Mouse (Mus musculus) embryonic facial prominence, embryonic 14.5 days (tissue): ENCODE data around the gene Ap3s2. TPM values are rescaled to one million over a fixed set of nuclear protein-coding genes. Genes with fewer than 3 reads are reported as not detected.

Source experiments
- ATAC-seq: fragments of 200-750 bp; cut with Nextera tagmentation; 2 replicates; pipeline ENCODE4 v1.8.0; 2017; ENCODE audit warnings: low read depth, moderate number of reproducible peaks, moderate TSS enrichment
- DNase-seq: peaks from one replicate; pipeline ENCODE4 v3.0.0-alpha.2; 2015; ENCODE audit warnings: low spot score
- H3K27ac ChIP-seq: fragments of 300-500 bp; sonication (generic); replicated peaks from 2 replicates; pipeline ENCODE4 v1.5.1; 2014; ENCODE audit warnings: low read depth, mild to moderate bottlenecking, low read length, moderate library complexity
- H3K27me3 ChIP-seq: fragments of 300-500 bp; sonication (generic); replicated peaks from 2 replicates; pipeline ENCODE4 v1.6.1; 2014; ENCODE audit warnings: low read length; ENCODE audit not compliant: control insufficient read depth, insufficient read depth
- H3K36me3 ChIP-seq: fragments of 300-500 bp; sonication (generic); 2 replicates; pipeline ENCODE4 v1.6.1; 2014; ENCODE audit warnings: low read length, mixed read lengths; ENCODE audit not compliant: control insufficient read depth, insufficient read depth
- H3K4me1 ChIP-seq: fragments of 300-500 bp; sonication (generic); 2 replicates; pipeline ENCODE4 v1.6.1; 2014; ENCODE audit warnings: antibody characterized with exemption, low read length; ENCODE audit not compliant: control insufficient read depth, insufficient read depth
- H3K4me2 ChIP-seq: fragments of 300-500 bp; sonication (generic); 2 replicates; pipeline ENCODE4 v1.6.1; 2014; ENCODE audit warnings: low read depth, mild to moderate bottlenecking, low read length, moderate library complexity, mixed read lengths
- H3K4me3 ChIP-seq: fragments of 300-500 bp; sonication (generic); 2 replicates; pipeline ENCODE4 v1.5.1; 2014; ENCODE audit warnings: low read depth, mild to moderate bottlenecking, low read length
- H3K9ac ChIP-seq: fragments of 300-500 bp; sonication (generic); 2 replicates; pipeline ENCODE4 v1.6.1; 2014; ENCODE audit warnings: low read depth, mild to moderate bottlenecking, low read length, moderate library complexity, mixed read lengths
- H3K9me3 ChIP-seq: fragments of 300-500 bp; sonication (generic); 2 replicates; pipeline ENCODE4 v1.6.1; 2016; ENCODE audit warnings: low read length; ENCODE audit not compliant: control insufficient read depth
- WGBS: fragments of 180-500 bp; shearing (Covaris S2); extraction: QIAGEN DNeasy Blood & Tissue Kit; methylation state at CpG from one replicate; pipeline ENCODE4 v1.1.7; 2014; 5-methylcytosine and 5-hydroxymethylcytosine counted together
- polyA plus RNA-seq: library from polyadenylated mRNA; unstranded; fragments of >200 nt; fragmentation: Nextera tagmentation; extraction: Ambion mirVana; gene quantifications from 2 replicates; pipeline ENCODE4 v1.2.1, GENCODE M21; 2014

Ap3s2 gene
- polyA plus RNA-seq, 1 experiment from 2014 or later: 31.9 TPM

GRCm38 (mm10) chr7:79880998-79881397, 39.5 kb downstream of the Ap3s2 start:
- peaks cover 17% of the 10 kb centered on the region for H3K36me3 ChIP-seq
- DNase-seq: peak; percentile 45

GRCm38 (mm10) chr7:79880033-79880432, 40.4 kb downstream of the Ap3s2 start:
- no peak overlapping the region for H3K9ac ChIP-seq
- no peak for DNase-seq
- H3K4me2 ChIP-seq: no peak overlapping the region
- no peaks in the 10 kb centered on the region for H3K4me1 ChIP-seq
- H3K4me3 ChIP-seq: no peak overlapping the region
- 80% methylated on average over 6 of the region's 6 CpGs for whole genome bisulfite sequencing
- no peaks in the 10 kb centered on the region for H3K27me3 ChIP-seq
- no peaks in the 10 kb centered on the region for H3K9me3 ChIP-seq
- ATAC-seq: no peak
- no peak overlapping the region for H3K27ac ChIP-seq
- peaks cover 17% of the 10 kb centered on the region for H3K36me3 ChIP-seq

More at GRCm38 (mm10) chr7:79880998-79881397, 39.5 kb downstream of the Ap3s2 start:
- Histone ChIP-seq H3K27ac (peak overlapping the region; percentile 53), H3K27me3 (no peaks in the 10 kb centered on the region), H3K4me2 (no peak overlapping the region), H3K4me3 (no peak overlapping the region), H3K9me3 (no peaks in the 10 kb centered on the region), H3K4me1 (no peaks in the 10 kb centered on the region), H3K9ac (no peak overlapping the region)
- 20% methylated on average over 3 of the region's 3 CpGs for WGBS
- ATAC-seq: peak; percentile 68; the same call in 1 of the 2 replicates

GRCm38 (mm10) chr7:79878455-79879025, 41.9 kb downstream of the Ap3s2 start:
- no peak overlapping the region for H3K4me3 ChIP-seq
- H3K4me2 ChIP-seq: no peak overlapping the region
- 68% methylated on average over 2 of the region's 2 CpGs for WGBS
- no peaks in the 10 kb centered on the region for H3K4me1 ChIP-seq
- H3K9me3 ChIP-seq: no peaks in the 10 kb centered on the region
- peaks cover 14% of the 10 kb centered on the region for H3K36me3 ChIP-seq
- ATAC-seq (no peak), DNase-seq (no peak)
- H3K9ac ChIP-seq: no peak overlapping the region
- no peaks in the 10 kb centered on the region for H3K27me3 ChIP-seq
- no peak overlapping the region for H3K27ac ChIP-seq

- no peaks in the 10 kb centered on the region for H3K27me3 ChIP-seq
- no peaks in the 10 kb centered on the region for H3K4me1 ChIP-seq
- no peak overlapping the region for H3K4me2 ChIP-seq
- ATAC-seq (no peak), DNase-seq (no peak)
- 86% methylated on average over 6 of the region's 6 CpGs for WGBS
- no peak overlapping the region for H3K4me3 ChIP-seq
- no peak overlapping the region for H3K9ac ChIP-seq
- no peaks in the 10 kb centered on the region for H3K9me3 ChIP-seq
- H3K27ac ChIP-seq: no peak overlapping the region
- no peaks in the 10 kb centered on the region for H3K36me3 ChIP-seq
Observed at GRCm38 (mm10) chr7:79873407-79873806, 47.0 kb downstream of the Ap3s2 start.

GRCm38 (mm10) chr7:79871797-79872345, 48.6 kb downstream of the Ap3s2 start:
- 71% methylated on average over 6 of the region's 6 CpGs for WGBS
- Histone ChIP-seq H3K4me3 (no peak overlapping the region), H3K9me3 (no peaks in the 10 kb centered on the region), H3K36me3 (no peaks in the 10 kb centered on the region), H3K4me1 (no peaks in the 10 kb centered on the region), H3K27ac (no peak overlapping the region), H3K9ac (no peak overlapping the region), H3K27me3 (no peaks in the 10 kb centered on the region), H3K4me2 (no peak overlapping the region)
- DNase-seq (no peak), ATAC-seq (no peak)

GRCm38 (mm10) chr7:79869072-79869719, 51.3 kb downstream of the Ap3s2 start:
- ATAC-seq (peak; percentile 20; the same call in 1 of the 2 replicates), DNase-seq (peak; percentile 34)
- no peak overlapping the region for H3K27ac ChIP-seq
- WGBS: 46% methylated on average over 6 of the region's 6 CpGs
- H3K36me3 ChIP-seq: no peaks in the 10 kb centered on the region
- H3K9ac ChIP-seq: no peak overlapping the region; the same call in 1 of the 2 replicates
- no peaks in the 10 kb centered on the region for H3K4me1 ChIP-seq
- H3K4me2 ChIP-seq: no peak overlapping the region
- no peak overlapping the region for H3K4me3 ChIP-seq
- H3K27me3 ChIP-seq: no peaks in the 10 kb centered on the region
- no peaks in the 10 kb centered on the region for H3K9me3 ChIP-seq

- Histone ChIP-seq H3K27ac (no peak overlapping the region; the same call in 1 of the 2 replicates), H3K36me3 (no peaks in the 10 kb centered on the region), H3K9me3 (no peaks in the 10 kb centered on the region), H3K4me1 (no peaks in the 10 kb centered on the region), H3K9ac (no peak overlapping the region), H3K4me2 (no peak overlapping the region), H3K4me3 (no peak overlapping the region), H3K27me3 (no peaks in the 10 kb centered on the region)
- DNase-seq (no peak), ATAC-seq (no peak; the same call in 1 of the 2 replicates)
- 80% methylated on average over 7 of the region's 7 CpGs for WGBS
Observed at GRCm38 (mm10) chr7:79868475-79868874, 52.0 kb downstream of the Ap3s2 start.

GRCm38 (mm10) chr7:79867861-79868260, 52.6 kb downstream of the Ap3s2 start:
- 66% methylated on average over 13 of the region's 13 CpGs for WGBS
- DNase-seq (peak; percentile 61), ATAC-seq (peak; percentile 51; the same call in 1 of the 2 replicates)
- H3K4me3 ChIP-seq: no peak overlapping the region
- H3K27me3 ChIP-seq: no peaks in the 10 kb centered on the region
- H3K9ac ChIP-seq: no peak overlapping the region
- H3K4me2 ChIP-seq: no peak overlapping the region
- no peaks in the 10 kb centered on the region for H3K36me3 ChIP-seq
- H3K9me3 ChIP-seq: no peaks in the 10 kb centered on the region
- H3K4me1 ChIP-seq: no peaks in the 10 kb centered on the region
- no peak overlapping the region for H3K27ac ChIP-seq
